Comparison of ENCODE assay signal across 20 mouse cellular contexts in the genomic region with DNA sequence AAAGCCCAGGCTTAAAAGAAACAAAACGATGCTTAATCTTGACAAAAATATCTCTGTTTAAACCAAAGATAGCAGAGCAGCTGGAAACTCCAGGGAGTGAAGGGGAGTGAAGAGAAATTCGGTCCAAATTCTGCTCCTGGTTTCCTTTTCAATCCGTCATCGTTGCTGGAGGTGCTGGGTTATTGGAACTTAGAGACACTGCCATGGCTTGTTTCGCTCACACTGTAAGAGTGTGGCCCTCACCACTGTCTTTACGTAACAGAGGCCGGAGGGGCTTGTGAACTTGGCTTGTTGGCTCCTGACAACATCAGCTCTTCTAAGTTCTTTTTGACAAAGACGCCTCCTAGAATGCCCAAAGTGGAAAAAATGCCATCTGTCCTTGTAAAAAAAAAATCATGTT.
A peak's percentile ranks its signal among the peaks of the same experiment; 100 is the strongest.
DNase-seq lines count a peak whose midpoint lies in the region; ATAC-seq lines count a peak whose summit lies in the region.
"Had no signal": no experiment of that assay in that cellular context is flagged by ENCODE, and none has a peak within 500 bp of the region (broad histone marks: within the 10 kb centered on the region; RNA-seq: fewer than 3 reads in every experiment).

No protein-coding gene starts in this region.

- no peaks in the 10 kb centered on the region for H3K36me3 ChIP-seq in midbrain, embryonic 12.5 days
- no peaks in the 10 kb centered on the region for H3K36me3 ChIP-seq in midbrain, embryonic 16.5 days (ENCODE audit: control insufficient read depth, insufficient read depth, low read length)
- no peaks in the 10 kb centered on the region for H3K36me3 ChIP-seq in stomach, embryonic 16.5 days (ENCODE audit: control insufficient read depth, insufficient read depth, low read length)
- H3K36me3 ChIP-seq: heart, embryonic 10.5 days; hindbrain, embryonic 12.5 days; limb, embryonic 12.5 days; liver, embryonic 13.5 days; neural tube, embryonic 13.5 days had no signal

- H3K4me3 ChIP-seq in midbrain, embryonic 12.5 days = no peak overlapping the region
- H3K4me3 ChIP-seq in midbrain, embryonic 16.5 days (ENCODE audit: low read depth, low read length) = no peak overlapping the region
- no peak overlapping the region for H3K4me3 ChIP-seq in stomach, embryonic 16.5 days (replicated peaks; ENCODE audit: low read length)
- H3K4me3 ChIP-seq: heart, embryonic 10.5 days; hindbrain, embryonic 12.5 days; limb, embryonic 12.5 days; liver, embryonic 13.5 days; neural tube, embryonic 13.5 days had no signal

- peaks cover 54% of the 10 kb centered on the region for H3K27me3 ChIP-seq in midbrain, embryonic 12.5 days
- H3K27me3 ChIP-seq in midbrain, embryonic 16.5 days (ENCODE audit: control insufficient read depth, insufficient read depth, low read depth, low read length) = no peaks in the 10 kb centered on the region
- H3K27me3 ChIP-seq in stomach, embryonic 16.5 days (ENCODE audit: control insufficient read depth, insufficient read depth, low read length) = no peaks in the 10 kb centered on the region
- H3K27me3 ChIP-seq: hindbrain, embryonic 12.5 days; limb, embryonic 12.5 days; liver, embryonic 13.5 days; neural tube, embryonic 13.5 days had no signal

- no peak overlapping the region for H3K27ac ChIP-seq in midbrain, embryonic 12.5 days (replicated peaks)
- H3K27ac ChIP-seq in midbrain, embryonic 16.5 days (ENCODE audit: low read length) = no peak overlapping the region
- no peak overlapping the region for H3K27ac ChIP-seq in stomach, embryonic 16.5 days (ENCODE audit: low read length)
- H3K27ac ChIP-seq: heart, embryonic 10.5 days; hindbrain, embryonic 12.5 days; limb, embryonic 12.5 days; liver, embryonic 13.5 days; neural tube, embryonic 13.5 days had no signal

- no peak for ATAC-seq in midbrain, embryonic 12.5 days (ENCODE audit: low FRiP score, low read depth)
- ATAC-seq in midbrain, embryonic 16.5 days = no peak
- ATAC-seq in stomach, embryonic 16.5 days (ENCODE audit: insufficient read depth, low FRiP score) = 0 out of 2 replicates have a peak, but pooled peaks have one; percentile 21

- peak overlapping the region; percentile 42; the same call in 1 of the 2 replicates for H3K4me2 ChIP-seq in midbrain, embryonic 12.5 days (replicated peaks)
- H3K4me2 ChIP-seq in midbrain, embryonic 16.5 days (ENCODE audit: low read length) = no peak overlapping the region
- H3K4me2 ChIP-seq in stomach, embryonic 16.5 days (ENCODE audit: low read depth, low read length) = peak overlapping the region; percentile 17; the same call in 1 of the 2 replicates
- H3K4me2 ChIP-seq: hindbrain, embryonic 12.5 days; limb, embryonic 12.5 days; liver, embryonic 13.5 days; neural tube, embryonic 13.5 days had no signal

- DNase-seq in heart, adult 11 months = peak; percentile 48
- no peak for DNase-seq in heart, adult 8-10 months (ENCODE audit: low spot score)
- peak; percentile 21 to 23 for DNase-seq in layer of hippocampus, postnatal 36 days
- DNase-seq in thymus, postnatal 10 days (ENCODE audit: low spot score in 2 of 2) = no peak
- no peak for DNase-seq in thymus, postnatal 0 days (ENCODE audit: low spot score)
- DNase-seq: adrenal gland, adult 8-10 months; cerebellum, adult 11 months; cerebellum, postnatal 36 days; gastrocnemius, postnatal 14 days; heart, postnatal 10 days; kidney, postnatal 4 days; liver, embryonic 13.5 days; thymus, postnatal 4 days had no signal

- H3K4me1 ChIP-seq in midbrain, embryonic 12.5 days = peaks cover 10% of the 10 kb centered on the region
- no peaks in the 10 kb centered on the region for H3K4me1 ChIP-seq in midbrain, embryonic 16.5 days (ENCODE audit: control insufficient read depth, insufficient read depth, low read length)
- 0 out of 2 replicates have a peak, but pooled peaks cover 3% of the 10 kb centered on the region for H3K4me1 ChIP-seq in stomach, embryonic 16.5 days (ENCODE audit: control insufficient read depth, insufficient read depth, low read length)
- H3K4me1 ChIP-seq: liver, embryonic 13.5 days had no signal

- WGBS in midbrain, embryonic 12.5 days = 52% methylated on average over 8 of the region's 8 CpGs
- WGBS in midbrain, embryonic 16.5 days = 50% methylated on average over 8 of the region's 8 CpGs
- 55% methylated on average over 8 of the region's 8 CpGs for WGBS in stomach, embryonic 16.5 days

- H3K9me3 ChIP-seq in midbrain, embryonic 12.5 days = no peaks in the 10 kb centered on the region
- no peaks in the 10 kb centered on the region for H3K9me3 ChIP-seq in midbrain, embryonic 16.5 days (replicated peaks; ENCODE audit: control insufficient read depth, low read length, poor library complexity, severe bottlenecking)
- H3K9me3 ChIP-seq in stomach, embryonic 16.5 days (replicated peaks; ENCODE audit: control insufficient read depth, low read length) = no peaks in the 10 kb centered on the region
- H3K9me3 ChIP-seq: heart, embryonic 10.5 days; hindbrain, embryonic 12.5 days; limb, embryonic 12.5 days; liver, embryonic 13.5 days; neural tube, embryonic 13.5 days had no signal

- H3K9ac ChIP-seq in midbrain, embryonic 12.5 days (replicated peaks) = no peak overlapping the region
- H3K9ac ChIP-seq in midbrain, embryonic 16.5 days (ENCODE audit: low read depth, low read length) = no peak overlapping the region
- no peak overlapping the region for H3K9ac ChIP-seq in stomach, embryonic 16.5 days (ENCODE audit: low read length)
- H3K9ac ChIP-seq: hindbrain, embryonic 12.5 days; limb, embryonic 12.5 days; liver, embryonic 13.5 days; neural tube, embryonic 13.5 days had no signal

Comparison
In these comparisons a context has a peak if more than half of its experiments do, and no peak if none do; other contexts are left out.
1. DNase-seq: peak in heart, adult 11 months (single experiment) and layer of hippocampus, postnatal 36 days (2 of 2); none in heart, adult 8-10 months (single experiment), thymus, postnatal 10 days (0 of 2) and thymus, postnatal 0 days (single experiment).